Mouse (Mus musculus) urinary bladder, adult 2 months (tissue): ENCODE data around the gene Slc1a7. TPM values are rescaled to one million over a fixed set of nuclear protein-coding genes. Genes with fewer than 3 reads are reported as not detected.

ENCODE experiments used
- DNase-seq: peaks from one replicate; pipeline ENCODE4 v3.0.0; 2022; ENCODE audit warnings: low spot score
- polyA plus RNA-seq: library from polyadenylated mRNA; depleted of rRNA; stranded (reverse); fragments of >200 nt; gene quantifications from 2 replicates; pipeline ENCODE4 v1.2.3, GENCODE M21; 2012

Slc1a7 gene
- polyA plus RNA-seq, 1 experiment, result 1.6 TPM

GRCm38 (mm10) chr4:107969781-107970180, 1.6 kb downstream of the Slc1a7 start:
- no peak for DNase-seq

GRCm38 (mm10) chr4:107971162-107971561, 3.0 kb downstream of the Slc1a7 start:
- DNase-seq, result no peak

- DNase-seq, result no peak
These were observed 6.4 kb downstream of the Slc1a7 start for GRCm38 (mm10) chr4:107974527-107974926.

GRCm38 (mm10) chr4:107975004-107975403, 6.9 kb downstream of the Slc1a7 start:
- no peak for DNase-seq

GRCm38 (mm10) chr4:107977593-107977992, 9.5 kb downstream of the Slc1a7 start:
- DNase-seq, result no peak

- no peak for DNase-seq
These were observed 11.4 kb downstream of the Slc1a7 start for GRCm38 (mm10) chr4:107979530-107979929.

GRCm38 (mm10) chr4:107980002-107980600, 12.0 kb downstream of the Slc1a7 start:
- DNase-seq, result no peak

GRCm38 (mm10) chr4:107983717-107984116, 15.6 kb downstream of the Slc1a7 start:
- no peak for DNase-seq

- DNase-seq, result no peak
These were observed 16.3 kb downstream of the Slc1a7 start for GRCm38 (mm10) chr4:107984282-107984981.

GRCm38 (mm10) chr4:107985812-107986211, 17.7 kb downstream of the Slc1a7 start:
- DNase-seq, result no peak

GRCm38 (mm10) chr4:107986386-107987168, 18.4 kb downstream of the Slc1a7 start:
- no peak for DNase-seq

GRCm38 (mm10) chr4:107988931-107989330, 20.8 kb downstream of the Slc1a7 start:
- DNase-seq, result no peak

GRCm38 (mm10) chr4:107990818-107991217, 22.7 kb downstream of the Slc1a7 start:
- DNase-seq, result no peak

GRCm38 (mm10) chr4:107991879-107992278, 23.7 kb downstream of the Slc1a7 start:
- no peak for DNase-seq

GRCm38 (mm10) chr4:107995011-107995410, 26.9 kb downstream of the Slc1a7 start:
- DNase-seq, result no peak

- DNase-seq, result no peak
These were observed 27.6 kb downstream of the Slc1a7 start for GRCm38 (mm10) chr4:107995727-107996126.

GRCm38 (mm10) chr4:107996418-107996986, 28.4 kb downstream of the Slc1a7 start:
- DNase-seq, result no peak

GRCm38 (mm10) chr4:107998641-107999332, 30.7 kb downstream of the Slc1a7 start:
- no peak for DNase-seq

GRCm38 (mm10) chr4:107999380-107999779, 31.2 kb downstream of the Slc1a7 start:
- no peak for DNase-seq

- DNase-seq, result no peak
These were observed 37.2 kb downstream of the Slc1a7 start for GRCm38 (mm10) chr4:108005328-108005727.

GRCm38 (mm10) chr4:108007532-108008103, 39.5 kb downstream of the Slc1a7 start:
- no peak for DNase-seq
